Mouse (Mus musculus): ENCODE measurements around the gene Map3k11. TPM values are rescaled to one million over a fixed set of nuclear protein-coding genes. Genes with fewer than 3 reads are reported as not detected.
"Not testable (repeated sequence)": the region's sequence is repeated elsewhere in the genome, so short reads cannot be mapped to it uniquely, and the experiment has no call there.

The Map3k11 gene
- polyA plus RNA-seq, 2 experiments = 20.7 to 30.1 TPM

GRCm38 (mm10) chr19:5680432-5680831 lies 8.1 kb upstream of the Map3k11 start:
- ATAC-seq (ENCODE audit: low FRiP score, low read depth) (no peak), DNase-seq (ENCODE audit: low spot score) (no peak)
- peaks cover 94% of the 10 kb centered on the region for H3K36me3 ChIP-seq (ENCODE audit: control insufficient read depth, insufficient read depth, low read length)
- H3K27me3 ChIP-seq (ENCODE audit: control insufficient read depth, insufficient read depth, low read length) = no peaks in the 10 kb centered on the region
- no peak overlapping the region for H3K4me3 ChIP-seq (replicated peaks; ENCODE audit: low read length)
- no peak overlapping the region for H3K27ac ChIP-seq (replicated peaks; ENCODE audit: low read depth, low read length)
- TF ChIP-seq POLR2A (IDR thresholded peaks at IDR 0.05; ENCODE audit: borderline replicate concordance, extremely low read depth, insufficient read depth, insufficient read length) = no peak
- H3K4me1 ChIP-seq (ENCODE audit: control insufficient read depth, insufficient read depth, low read length) = no peaks in the 10 kb centered on the region
- WGBS = 85% methylated on average over 4 of the region's 4 CpGs
- H3K4me2 ChIP-seq (replicated peaks; ENCODE audit: low read depth, low read length, severe bottlenecking) = no peak overlapping the region
- H3K9me3 ChIP-seq (ENCODE audit: control insufficient read depth, low read length) = no peaks in the 10 kb centered on the region
- no peak overlapping the region for H3K9ac ChIP-seq (ENCODE audit: low read depth, low read length, severe bottlenecking)

- Histone ChIP-seq H3K9me3 (ENCODE audit: control insufficient read depth, low read length) (no peaks in the 10 kb centered on the region), H3K4me1 (ENCODE audit: control insufficient read depth, insufficient read depth, low read length) (no peaks in the 10 kb centered on the region), H3K27me3 (ENCODE audit: control insufficient read depth, insufficient read depth, low read length) (no peaks in the 10 kb centered on the region), H3K4me2 (replicated peaks; ENCODE audit: low read depth, low read length, severe bottlenecking) (no peak overlapping the region), H3K36me3 (ENCODE audit: control insufficient read depth, insufficient read depth, low read length) (peaks cover 78% of the 10 kb centered on the region), H3K9ac (ENCODE audit: low read depth, low read length, severe bottlenecking) (no peak overlapping the region), H3K27ac (replicated peaks; ENCODE audit: low read depth, low read length) (no peak overlapping the region), H3K4me3 (replicated peaks; ENCODE audit: low read length) (no peak overlapping the region)
- ATAC-seq (ENCODE audit: low FRiP score, low read depth) (no peak), DNase-seq (ENCODE audit: low spot score) (no peak)
- 90% methylated on average over 12 of the region's 12 CpGs for WGBS
- TF ChIP-seq POLR2A (IDR thresholded peaks at IDR 0.05; ENCODE audit: borderline replicate concordance, extremely low read depth, insufficient read depth, insufficient read length) = no peak
Measured at GRCm38 (mm10) chr19:5684236-5684635, 4.3 kb upstream of the Map3k11 start.

- Histone ChIP-seq H3K9ac (ENCODE audit: low read depth, low read length, severe bottlenecking) (no peak overlapping the region), H3K9me3 (ENCODE audit: control insufficient read depth, low read length) (no peaks in the 10 kb centered on the region), H3K27ac (replicated peaks; ENCODE audit: low read depth, low read length) (no peak overlapping the region), H3K4me1 (ENCODE audit: control insufficient read depth, insufficient read depth, low read length) (no peaks in the 10 kb centered on the region), H3K36me3 (ENCODE audit: control insufficient read depth, insufficient read depth, low read length) (peaks cover 70% of the 10 kb centered on the region), H3K4me3 (replicated peaks; ENCODE audit: low read length) (no peak overlapping the region), H3K4me2 (replicated peaks; ENCODE audit: low read depth, low read length, severe bottlenecking) (no peak overlapping the region), H3K27me3 (ENCODE audit: control insufficient read depth, insufficient read depth, low read length) (no peaks in the 10 kb centered on the region)
- WGBS = 90% methylated on average over 13 of the region's 13 CpGs
- ATAC-seq (ENCODE audit: low FRiP score, low read depth) (no peak), DNase-seq (ENCODE audit: low spot score) (no peak)
- no peak for TF ChIP-seq POLR2A (IDR thresholded peaks at IDR 0.05; ENCODE audit: borderline replicate concordance, extremely low read depth, insufficient read depth, insufficient read length)
Measured at GRCm38 (mm10) chr19:5684985-5685384, 3.6 kb upstream of the Map3k11 start.

GRCm38 (mm10) chr19:5685431-5685830 lies 3.1 kb upstream of the Map3k11 start:
- TF ChIP-seq POLR2A (IDR thresholded peaks at IDR 0.05; ENCODE audit: borderline replicate concordance, extremely low read depth, insufficient read depth, insufficient read length) = no peak
- no peak overlapping the region for H3K4me3 ChIP-seq (replicated peaks; ENCODE audit: low read length)
- peaks cover 66% of the 10 kb centered on the region for H3K36me3 ChIP-seq (ENCODE audit: control insufficient read depth, insufficient read depth, low read length)
- no peak overlapping the region for H3K9ac ChIP-seq (ENCODE audit: low read depth, low read length, severe bottlenecking)
- DNase-seq (ENCODE audit: low spot score) (no peak), ATAC-seq (ENCODE audit: low FRiP score, low read depth) (no peak)
- H3K4me1 ChIP-seq (ENCODE audit: control insufficient read depth, insufficient read depth, low read length) = peaks cover 4% of the 10 kb centered on the region
- H3K4me2 ChIP-seq (replicated peaks; ENCODE audit: low read depth, low read length, severe bottlenecking) = no peak overlapping the region
- H3K9me3 ChIP-seq (ENCODE audit: control insufficient read depth, low read length) = no peaks in the 10 kb centered on the region
- H3K27ac ChIP-seq (replicated peaks; ENCODE audit: low read depth, low read length) = no peak overlapping the region
- no peaks in the 10 kb centered on the region for H3K27me3 ChIP-seq (ENCODE audit: control insufficient read depth, insufficient read depth, low read length)
- 96% methylated on average over 19 of the region's 19 CpGs for WGBS

GRCm38 (mm10) chr19:5685861-5686260 lies 2.7 kb upstream of the Map3k11 start:
- Histone ChIP-seq H3K27ac (replicated peaks; ENCODE audit: low read depth, low read length) (no peak overlapping the region), H3K4me2 (replicated peaks; ENCODE audit: low read depth, low read length, severe bottlenecking) (no peak overlapping the region), H3K9me3 (ENCODE audit: control insufficient read depth, low read length) (no peaks in the 10 kb centered on the region), H3K27me3 (ENCODE audit: control insufficient read depth, insufficient read depth, low read length) (no peaks in the 10 kb centered on the region), H3K9ac (ENCODE audit: low read depth, low read length, severe bottlenecking) (no peak overlapping the region), H3K36me3 (ENCODE audit: control insufficient read depth, insufficient read depth, low read length) (peaks cover 65% of the 10 kb centered on the region), H3K4me1 (ENCODE audit: control insufficient read depth, insufficient read depth, low read length) (peaks cover 8% of the 10 kb centered on the region), H3K4me3 (replicated peaks; ENCODE audit: low read length) (no peak overlapping the region)
- ATAC-seq (ENCODE audit: low FRiP score, low read depth) (no peak), DNase-seq (ENCODE audit: low spot score) (no peak)
- no peak for TF ChIP-seq POLR2A (IDR thresholded peaks at IDR 0.05; ENCODE audit: borderline replicate concordance, extremely low read depth, insufficient read depth, insufficient read length)
- WGBS = 95% methylated on average over 11 of the region's 11 CpGs

GRCm38 (mm10) chr19:5686437-5686836 lies 2.1 kb upstream of the Map3k11 start:
- no peak for TF ChIP-seq POLR2A (IDR thresholded peaks at IDR 0.05; ENCODE audit: borderline replicate concordance, extremely low read depth, insufficient read depth, insufficient read length)
- Histone ChIP-seq H3K4me1 (ENCODE audit: control insufficient read depth, insufficient read depth, low read length) (peaks cover 14% of the 10 kb centered on the region), H3K36me3 (ENCODE audit: control insufficient read depth, insufficient read depth, low read length) (peaks cover 65% of the 10 kb centered on the region), H3K9me3 (ENCODE audit: control insufficient read depth, low read length) (no peaks in the 10 kb centered on the region), H3K4me2 (replicated peaks; ENCODE audit: low read depth, low read length, severe bottlenecking) (no peak overlapping the region), H3K27ac (replicated peaks; ENCODE audit: low read depth, low read length) (no peak overlapping the region), H3K27me3 (ENCODE audit: control insufficient read depth, insufficient read depth, low read length) (no peaks in the 10 kb centered on the region), H3K9ac (ENCODE audit: low read depth, low read length, severe bottlenecking) (no peak overlapping the region), H3K4me3 (replicated peaks; ENCODE audit: low read length) (no peak overlapping the region)
- 91% methylated on average over 13 of the region's 13 CpGs for WGBS
- ATAC-seq (ENCODE audit: low FRiP score, low read depth) (no peak), DNase-seq (ENCODE audit: low spot score) (no peak)

GRCm38 (mm10) chr19:5686954-5687353 lies 1.6 kb upstream of the Map3k11 start:
- not testable (repeated sequence) for H3K4me3 ChIP-seq (replicated peaks; ENCODE audit: low read length)
- peaks cover 65% of the 10 kb centered on the region for H3K36me3 ChIP-seq (ENCODE audit: control insufficient read depth, insufficient read depth, low read length)

More at GRCm38 (mm10) chr19:5686954-5687353, 1.6 kb upstream of the Map3k11 start:
- peaks cover 19% of the 10 kb centered on the region for H3K4me1 ChIP-seq (ENCODE audit: control insufficient read depth, insufficient read depth, low read length)
- not testable (repeated sequence) for H3K9me3 ChIP-seq (ENCODE audit: control insufficient read depth, low read length); ATAC-seq (ENCODE audit: low FRiP score, low read depth); H3K9ac ChIP-seq (ENCODE audit: low read depth, low read length, severe bottlenecking); H3K4me2 ChIP-seq (replicated peaks; ENCODE audit: low read depth, low read length, severe bottlenecking); DNase-seq (ENCODE audit: low spot score); H3K27me3 ChIP-seq (ENCODE audit: control insufficient read depth, insufficient read depth, low read length); H3K27ac ChIP-seq (replicated peaks; ENCODE audit: low read depth, low read length)
- 92% methylated on average over 8 of the region's 12 CpGs for WGBS

Data from limb, embryonic 14.5 days (tissue).